Mouse (Mus musculus) erythroblast, embryonic 14.5 days (primary cell): ENCODE results near the gene Ipo5.

Experiments used
- GATA1 ChIP-seq: IDR thresholded peaks from 2 replicates; pipeline ENCODE4 v1.6.1; 2012; ENCODE audit warnings: low read length, inconsistent platforms, mixed read lengths
- TAL1 ChIP-seq: IDR thresholded peaks from 3 replicates; pipeline ENCODE4 v1.6.1; 2012; ENCODE audit warnings: low read length, inconsistent platforms, mixed read lengths

DNA sequence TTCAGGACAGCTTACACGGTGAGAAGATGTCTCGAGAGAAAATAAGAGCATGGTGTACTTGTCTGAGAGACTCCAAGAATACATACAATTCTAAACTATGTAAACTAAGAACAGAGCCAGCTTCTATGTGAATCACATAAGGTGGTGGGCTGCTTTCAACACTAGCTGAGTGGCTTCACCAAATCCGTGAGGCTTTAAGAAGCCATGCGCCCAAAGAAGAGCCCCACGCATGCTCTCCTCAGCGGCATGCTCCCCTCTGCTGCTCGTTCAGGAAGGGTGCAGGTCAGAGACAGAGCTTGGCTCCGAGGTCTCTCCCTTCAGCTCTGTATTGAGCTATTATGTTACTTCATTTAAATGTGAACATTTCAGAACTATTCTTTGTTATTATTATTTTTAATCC lies 18.7 kb upstream of the Ipo5 start:
- no peak for TF ChIP-seq GATA1
- TF ChIP-seq TAL1, result no peak
